Mouse (Mus musculus) MEL (cell line): Measurements from ENCODE around the gene Cotl1. TPM values are rescaled to one million over a fixed set of nuclear protein-coding genes. Genes with fewer than 3 reads are reported as not detected.

Source experiments
- DNase-seq: peaks from one replicate; pipeline ENCODE4 v3.0.0; 2011; ENCODE audit warnings: low read depth, low spot score
- H3K27ac ChIP-seq: 2 replicates; pipeline ENCODE4 v1.5.1; 2012; ENCODE audit warnings: low read depth, mild to moderate bottlenecking, control low read depth, low read length, moderate library complexity; ENCODE audit not compliant: control insufficient read depth
- H3K27me3 ChIP-seq, 2 experiments: fragments of 150-350 bp in 1 of 2; sonication (generic) in 1 of 2; 2 replicates each; pipeline ENCODE4 v1.6.1; 2012; ENCODE audit warnings: low read length in 2 of 2, mild to moderate bottlenecking in 2 of 2, improper control_type of control experiment in 1 of 2, moderate library complexity in 1 of 2; ENCODE audit not compliant: insufficient read depth in 2 of 2, control insufficient read depth in 1 of 2
- H3K36me3 ChIP-seq, 2 experiments: 2 replicates each; pipeline ENCODE4 v1.6.1; 2012 to 2014; ENCODE audit warnings: low read length in 2 of 2, improper control_type of control experiment in 1 of 2, inconsistent platforms in 1 of 2, mild to moderate bottlenecking in 1 of 2; ENCODE audit not compliant: insufficient read depth in 2 of 2, control insufficient read depth in 1 of 2
- H3K4me1 ChIP-seq, 2 experiments: fragments of 150-350 bp in 1 of 2; sonication (generic) in 1 of 2; 2 replicates each; pipeline ENCODE4 v1.6.1; 2012; ENCODE audit warnings: low read length in 2 of 2, improper control_type of control experiment in 1 of 2, mild to moderate bottlenecking in 1 of 2; ENCODE audit not compliant: insufficient read depth in 2 of 2, control insufficient read depth in 1 of 2
- H3K4me3 ChIP-seq, 2 experiments: fragments of 150-350 bp in 1 of 2; sonication (generic) in 1 of 2; 2 replicates each; pipeline ENCODE4 v1.5.1; 2012; ENCODE audit warnings: low read depth in 2 of 2, low read length in 2 of 2, mild to moderate bottlenecking in 2 of 2, moderate library complexity in 2 of 2, control low read depth in 1 of 2, improper control_type of control experiment in 1 of 2; ENCODE audit not compliant: control insufficient read depth in 1 of 2, insufficient read depth in 1 of 2
- H3K79me2 ChIP-seq: 2 replicates; pipeline ENCODE4 v1.6.1; 2012; ENCODE audit warnings: mild to moderate bottlenecking, low read length, moderate library complexity; ENCODE audit not compliant: control insufficient read depth, poor library complexity, insufficient read depth
- H3K9ac ChIP-seq: 2 replicates; pipeline ENCODE4 v1.6.1; 2012; ENCODE audit warnings: low read depth, mild to moderate bottlenecking, control low read depth, low read length, moderate library complexity; ENCODE audit not compliant: control insufficient read depth, poor library complexity, severe bottlenecking
- H3K9me3 ChIP-seq: fragments of 150-350 bp; sonication (generic); replicated peaks from 2 replicates; pipeline ENCODE4 v1.6.1; 2012; ENCODE audit warnings: mild to moderate bottlenecking, low read length, improper control_type of control experiment, moderate library complexity; ENCODE audit not compliant: insufficient read depth
- BHLHE40 ChIP-seq: IDR thresholded peaks from 2 replicates; pipeline ENCODE4 v1.6.1; 2012; ENCODE audit warnings: low read depth, mild to moderate bottlenecking, inconsistent platforms, low read length, improper control_type of control experiment, borderline replicate concordance
- CHD1 ChIP-seq: IDR thresholded peaks from 2 replicates; pipeline ENCODE4 v1.6.1; 2012; ENCODE audit warnings: low read depth, mild to moderate bottlenecking, inconsistent platforms, low read length, improper control_type of control experiment
- CHD2 ChIP-seq: IDR thresholded peaks from 2 replicates; pipeline ENCODE4 v1.6.1; 2011; ENCODE audit warnings: low read length, improper control_type of control experiment
- CTCF ChIP-seq, 3 experiments: IDR thresholded peaks in 2 of 3; conservative IDR thresholded peaks in 1 of 3; 2 replicates each; pipeline ENCODE4 v1.5.1; 2011 to 2012; ENCODE audit warnings: low read length in 3 of 3, low read depth in 2 of 3, mild to moderate bottlenecking in 2 of 3, improper control_type of control experiment in 1 of 3, inconsistent platforms in 1 of 3, mixed read lengths in 1 of 3, moderate library complexity in 1 of 3; ENCODE audit not compliant: control insufficient read depth in 1 of 3, insufficient read depth in 1 of 3, poor library complexity in 1 of 3, severe bottlenecking in 1 of 3
- ELF1 ChIP-seq: IDR thresholded peaks from 2 replicates; pipeline ENCODE4 v1.6.1; 2014; ENCODE audit warnings: low read depth, mild to moderate bottlenecking, inconsistent platforms, low read length, improper control_type of control experiment, moderate library complexity
- EP300 ChIP-seq, 2 experiments: IDR thresholded peaks; 2 replicates each; pipeline ENCODE4 v1.6.1; 2011; ENCODE audit warnings: improper control_type of control experiment in 2 of 2, low read length in 2 of 2, low read depth in 1 of 2, mild to moderate bottlenecking in 1 of 2
- GABPA ChIP-seq: IDR thresholded peaks from 2 replicates; pipeline ENCODE4 v1.6.1; 2012; ENCODE audit warnings: low read depth, mild to moderate bottlenecking, inconsistent platforms, low read length, improper control_type of control experiment, moderate library complexity
- GATA1 ChIP-seq: IDR thresholded peaks from 2 replicates; pipeline ENCODE4 v1.6.1; 2011; ENCODE audit warnings: low read depth, low read length, improper control_type of control experiment
- HCFC1 ChIP-seq: IDR thresholded peaks from 2 replicates; pipeline ENCODE4 v1.6.1; 2012; ENCODE audit warnings: low read depth, mild to moderate bottlenecking, inconsistent platforms, low read length, improper control_type of control experiment, moderate library complexity
- JUND ChIP-seq: IDR thresholded peaks from 2 replicates; pipeline ENCODE4 v1.6.1; 2011; ENCODE audit warnings: low read depth, mild to moderate bottlenecking, improper control_type of control experiment, low read length
- KAT2A ChIP-seq: conservative IDR thresholded peaks from 2 replicates; pipeline ENCODE4 v1.6.1; 2012; ENCODE audit warnings: low read depth, low read length, improper control_type of control experiment, inconsistent platforms
- MAFK ChIP-seq: IDR thresholded peaks from 2 replicates; pipeline ENCODE4 v1.6.1; 2011; ENCODE audit warnings: low read depth, mild to moderate bottlenecking, low read length, improper control_type of control experiment, borderline replicate concordance
- MAX ChIP-seq: IDR thresholded peaks from 2 replicates; pipeline ENCODE4 v1.6.1; 2011; ENCODE audit warnings: low read length, improper control_type of control experiment
- MXI1 ChIP-seq: IDR thresholded peaks from 2 replicates; pipeline ENCODE4 v1.6.1; 2011; ENCODE audit warnings: mild to moderate bottlenecking, low read depth, low read length, improper control_type of control experiment
- MYB ChIP-seq: IDR thresholded peaks from 2 replicates; pipeline ENCODE4 v1.6.1; 2011; ENCODE audit warnings: mild to moderate bottlenecking, low read depth, low read length, improper control_type of control experiment
- MYC ChIP-seq: IDR thresholded peaks from 2 replicates; pipeline ENCODE4 v1.6.1; 2011; ENCODE audit warnings: low read depth, mild to moderate bottlenecking, low read length, improper control_type of control experiment, moderate library complexity
- NELFE ChIP-seq: IDR thresholded peaks from 2 replicates; pipeline ENCODE4 v1.6.1; 2011; ENCODE audit warnings: low read depth, low read length, improper control_type of control experiment
- NRF1 ChIP-seq: IDR thresholded peaks from 2 replicates; pipeline ENCODE4 v1.6.1; 2014; ENCODE audit warnings: low read depth, mild to moderate bottlenecking, inconsistent platforms, low read length, improper control_type of control experiment, moderate library complexity; ENCODE audit not compliant: poor library complexity, insufficient read depth, severe bottlenecking
- POLR2A ChIP-seq, 2 experiments: IDR thresholded peaks; 2 replicates each; pipeline ENCODE4 v1.6.1; 2011 to 2012; ENCODE audit warnings: low read length in 2 of 2, mild to moderate bottlenecking in 2 of 2, control low read depth in 1 of 2, improper control_type of control experiment in 1 of 2, low read depth in 1 of 2, moderate library complexity in 1 of 2; ENCODE audit not compliant: control insufficient read depth in 1 of 2, insufficient read depth in 1 of 2, poor library complexity in 1 of 2
- POLR2AphosphoS5 ChIP-seq: IDR thresholded peaks from 2 replicates; pipeline ENCODE4 v1.6.1; 2012; ENCODE audit warnings: low read depth, borderline replicate concordance, mild to moderate bottlenecking, inconsistent platforms, low read length, moderate library complexity, mixed read lengths
- SIN3A ChIP-seq: IDR thresholded peaks from 2 replicates; pipeline ENCODE4 v1.6.1; 2012; ENCODE audit warnings: low read length, improper control_type of control experiment, inconsistent platforms
- SMC3 ChIP-seq: IDR thresholded peaks from 2 replicates; pipeline ENCODE4 v1.6.1; 2011; ENCODE audit warnings: low read depth, low read length, improper control_type of control experiment
- TAL1 ChIP-seq: IDR thresholded peaks from 2 replicates; pipeline ENCODE4 v1.6.1; 2012; ENCODE audit warnings: mild to moderate bottlenecking, inconsistent platforms, low read length, moderate library complexity, mixed read lengths
- TBP ChIP-seq: IDR thresholded peaks from 2 replicates; pipeline ENCODE4 v1.8.0; 2011; ENCODE audit warnings: low read depth, low read length, improper control_type of control experiment
- TCF12 ChIP-seq: IDR thresholded peaks from 2 replicates; pipeline ENCODE4 v1.6.1; 2014; ENCODE audit warnings: low read depth, mild to moderate bottlenecking, inconsistent platforms, low read length, improper control_type of control experiment, moderate library complexity
- UBTF ChIP-seq: IDR thresholded peaks from 2 replicates; pipeline ENCODE4 v1.6.1; 2012; ENCODE audit warnings: low read depth, mild to moderate bottlenecking, inconsistent platforms, low read length, improper control_type of control experiment, moderate library complexity, borderline replicate concordance; ENCODE audit not compliant: insufficient read depth
- USF2 ChIP-seq, 2 experiments: IDR thresholded peaks; 2 replicates each; pipeline ENCODE4 v1.6.1; 2011 to 2012; ENCODE audit warnings: improper control_type of control experiment in 2 of 2, low read length in 2 of 2, borderline replicate concordance in 1 of 2, inconsistent platforms in 1 of 2, low read depth in 1 of 2, mild to moderate bottlenecking in 1 of 2; ENCODE audit not compliant: insufficient read depth in 1 of 2
- polyA plus RNA-seq, 2 experiments: library from polyadenylated mRNA; stranded (reverse) in 1 of 2; unstranded in 1 of 2; fragments of >175 nt in 1 of 2; fragments of >200 nt in 1 of 2; gene quantifications; 2 replicates each; pipeline versions ENCODE4 v1.2.1 to v1.2.4; 2012; ENCODE audit warnings: low replicate concordance in 2 of 2, low read depth in 1 of 2; ENCODE audit not compliant: insufficient read length in 2 of 2, insufficient read depth in 1 of 2, missing spikeins in 1 of 2
- total RNA-seq: library from RNA; depleted of rRNA; stranded (reverse); fragments of 300-350 nt; gene quantifications from 2 replicates; pipeline ENCODE4 v1.2.3, GENCODE M21; 2012

Gene Cotl1
- total and polyA plus RNA-seq, 3 experiments = 70.3 to 114 TPM; not detected in 1

- no peak for TF ChIP-seq GATA1
- TF ChIP-seq POLR2AphosphoS5 = no peak
- no peak; a peak in 1 of 4 replicates for TF ChIP-seq POLR2A (IDR thresholded peaks at IDR 0.05; ENCODE audit: control insufficient read depth in 1 of 2, insufficient read depth in 1 of 2, low read depth in 1 of 2, low read length in 2 of 2, poor library complexity in 1 of 2)
- TF ChIP-seq ELF1 = peak; percentile 74
- TF ChIP-seq JUND = no peak
- TF ChIP-seq MAFK = no peak
- no peak for TF ChIP-seq MYB
- TF ChIP-seq CHD1 = no peak
- TF ChIP-seq GABPA = no peak
- TF ChIP-seq HCFC1 = peak; percentile 70
- no peak for TF ChIP-seq MYC
- no peak for TF ChIP-seq TAL1
- TF ChIP-seq MXI1 = peak; percentile 73
- TF ChIP-seq MAX = peak; percentile 93
- no peak for TF ChIP-seq CTCF (IDR thresholded peaks at IDR 0.05 in 2 of 3, conservative IDR thresholded peaks at IDR 0.05 in 1 of 3; ENCODE audit: control insufficient read depth in 1 of 3, insufficient read depth in 1 of 3, low read depth in 2 of 3, low read length in 3 of 3, poor library complexity in 1 of 3, severe bottlenecking in 1 of 3)
- no peak for TF ChIP-seq UBTF
Measured at GRCm38 (mm10) chr8:119798170-119798964, 42.0 kb downstream of the Cotl1 start (continued).

- no peaks in the 10 kb centered on the region for H3K79me2 ChIP-seq
- H3K27ac ChIP-seq = no peak overlapping the region
- no peak overlapping the region for H3K9ac ChIP-seq
- H3K4me1 ChIP-seq = peaks cover 0 to 8% of the 10 kb centered on the region in 2 experiments; a peak in 3 of 4 replicates
- no peak for DNase-seq
- no peak for TF ChIP-seq EP300 (IDR thresholded peaks at IDR 0.05; ENCODE audit: low read depth in 1 of 2, low read length in 2 of 2)
- no peak for TF ChIP-seq POLR2A (IDR thresholded peaks at IDR 0.05; ENCODE audit: control insufficient read depth in 1 of 2, insufficient read depth in 1 of 2, low read depth in 1 of 2, low read length in 2 of 2, poor library complexity in 1 of 2)
- no peak for TF ChIP-seq NRF1
- no peak for TF ChIP-seq POLR2AphosphoS5
- no peak for TF ChIP-seq KAT2A
- TF ChIP-seq BHLHE40 = no peak
- TF ChIP-seq MXI1 = no peak
- no peak for TF ChIP-seq USF2 (IDR thresholded peaks at IDR 0.05; ENCODE audit: borderline replicate concordance in 1 of 2, insufficient read depth in 1 of 2, low read depth in 1 of 2, low read length in 2 of 2)
- no peak for TF ChIP-seq CHD1
- TF ChIP-seq SMC3 = no peak
- no peak for TF ChIP-seq SIN3A
- no peak for TF ChIP-seq HCFC1
- TF ChIP-seq MYB = no peak
- TF ChIP-seq TBP = no peak
- TF ChIP-seq MYC = no peak
- no peak for TF ChIP-seq CHD2
- no peak for TF ChIP-seq TCF12
- TF ChIP-seq NELFE = no peak
- no peak for TF ChIP-seq GATA1
- no peak for TF ChIP-seq UBTF
- H3K4me3 ChIP-seq = no peak overlapping the region
- no peaks in the 10 kb centered on the region for H3K27me3 ChIP-seq
- no peaks in the 10 kb centered on the region for H3K9me3 ChIP-seq
- no peaks in the 10 kb centered on the region for H3K36me3 ChIP-seq
Measured at GRCm38 (mm10) chr8:119795651-119796050, 44.7 kb downstream of the Cotl1 start.
